Mouse (Mus musculus) ES-CJ7 (cell line): ENCODE measurements around the gene Syndig1l.

Experiments
- DNase-seq: peaks from one replicate; pipeline ENCODE4 v3.0.0; 2011; ENCODE audit warnings: low read depth, low spot score

The Syndig1l gene

DNA sequence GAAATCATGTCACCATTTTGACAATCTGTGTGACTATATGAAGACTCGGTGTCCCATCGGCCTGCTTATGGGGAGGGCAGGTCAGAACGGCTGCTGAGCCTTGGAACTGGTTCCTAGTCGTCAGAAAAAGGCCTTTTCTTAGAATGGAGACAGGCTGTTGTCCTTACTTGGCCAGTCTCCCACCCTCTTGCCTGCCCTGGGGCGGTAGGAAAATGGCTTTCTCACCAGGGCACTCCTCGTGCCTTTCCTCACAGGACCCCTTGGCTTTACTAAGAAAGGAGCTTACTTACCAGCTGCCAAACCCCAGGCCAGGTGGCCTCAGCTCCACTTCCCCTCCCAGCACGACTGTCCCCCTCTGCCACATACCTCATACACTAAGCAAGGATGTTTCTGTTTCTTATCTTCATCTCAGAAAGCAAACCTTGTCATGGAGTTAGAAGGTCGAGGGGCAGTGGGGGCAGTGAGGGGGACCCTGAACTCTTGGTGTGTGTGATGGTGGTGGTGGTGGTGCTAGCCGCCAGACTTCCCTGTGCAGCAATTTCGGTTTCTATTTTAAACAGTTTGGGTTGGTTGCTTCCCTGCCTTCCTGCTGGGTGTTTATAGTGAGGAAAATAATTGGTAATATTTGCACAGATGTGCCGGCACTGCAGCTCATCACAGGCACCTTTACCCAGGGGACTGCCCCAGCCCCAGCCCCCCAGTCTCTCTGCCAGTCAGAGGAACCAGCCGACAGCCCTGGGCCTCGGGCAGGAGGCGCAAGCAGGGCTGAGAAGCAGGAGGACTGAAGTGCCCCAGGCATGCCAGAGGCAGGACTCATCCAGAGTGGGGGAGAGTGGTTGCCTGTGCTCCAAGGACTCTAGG is 23.7 kb downstream of the Syndig1l start:
- DNase-seq = no peak

DNA sequence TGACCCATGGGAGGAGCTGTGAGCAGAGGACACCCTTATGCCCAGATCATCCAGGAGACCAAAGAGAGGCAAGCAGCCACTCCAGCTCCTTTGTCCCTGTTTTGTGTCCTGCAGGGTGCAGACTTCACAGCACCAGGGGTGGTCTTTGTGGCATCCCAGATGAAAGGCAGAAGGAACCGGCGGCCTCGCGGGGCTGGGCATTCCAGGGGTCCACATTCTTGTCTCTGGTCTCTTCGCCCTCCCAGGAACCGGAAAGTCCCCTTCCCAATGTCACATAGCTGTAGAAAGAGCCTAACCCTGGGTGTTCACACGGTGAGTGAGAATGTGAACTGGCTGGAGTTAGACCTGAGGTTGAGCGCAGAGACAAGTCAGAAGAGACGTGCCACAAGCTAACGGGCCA is 27.0 kb downstream of the Syndig1l start:
- DNase-seq = no peak

DNA sequence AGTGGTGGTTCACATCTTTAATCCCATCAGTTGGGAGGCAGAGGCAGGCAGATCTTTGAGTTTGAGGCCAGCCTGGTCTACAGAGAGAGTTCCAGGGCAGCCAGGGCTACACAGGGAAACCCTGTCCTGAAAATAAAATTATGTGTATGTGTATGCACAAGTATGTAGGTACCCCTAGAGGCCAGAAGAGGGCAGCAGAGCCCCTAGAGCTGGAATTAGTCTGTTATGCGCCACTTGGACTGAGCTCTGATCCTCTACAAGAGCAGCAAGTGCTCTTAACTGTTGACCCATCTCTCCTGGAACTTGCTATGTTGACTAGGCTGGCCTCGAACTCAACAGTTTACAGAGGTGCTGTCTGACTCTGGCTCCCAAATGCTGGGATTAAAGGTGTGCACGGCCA is 28.1 kb downstream of the Syndig1l start:
- DNase-seq = peak; percentile 84

DNA sequence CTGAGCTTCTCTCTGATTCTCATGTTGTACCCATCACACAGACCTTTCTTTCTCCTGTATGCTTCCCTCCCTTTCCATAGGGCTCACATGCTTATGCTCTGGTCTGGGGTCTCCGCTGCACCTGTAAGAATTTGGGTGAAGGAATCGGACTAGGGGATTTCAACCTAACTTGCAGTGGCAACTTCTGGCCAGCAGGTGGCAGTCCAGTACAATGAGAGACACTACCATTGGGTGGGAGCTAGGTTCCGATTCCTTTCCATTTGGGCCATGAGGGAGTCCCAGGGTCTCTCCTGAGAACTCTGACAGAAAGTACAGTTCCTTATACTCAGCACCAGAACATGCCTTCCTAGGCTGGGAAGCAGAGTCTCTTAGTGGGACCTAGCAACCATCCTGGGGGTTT is 44.7 kb downstream of the Syndig1l start:
- DNase-seq = peak; percentile 47

DNA sequence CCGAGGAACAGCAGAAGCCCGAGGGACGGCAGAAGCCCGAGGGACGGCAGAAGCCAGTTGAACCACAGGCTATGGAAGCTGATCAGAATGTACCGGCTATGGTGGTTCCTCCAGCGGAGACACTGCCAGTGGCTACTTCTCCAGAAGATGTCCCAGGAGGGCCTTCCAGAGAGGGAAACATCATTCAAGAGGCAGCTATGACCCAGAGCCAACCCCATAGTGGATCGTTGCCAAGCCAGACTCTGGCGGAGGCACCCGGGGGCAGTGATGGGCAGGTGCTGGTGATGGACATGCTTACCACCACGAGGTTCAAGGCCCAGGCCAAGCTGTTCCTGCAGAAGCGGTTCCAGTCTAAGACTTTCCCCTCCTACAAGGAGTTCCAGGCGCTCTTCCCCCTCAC is 48.4 kb downstream of the Syndig1l start:
- DNase-seq = no peak

DNA sequence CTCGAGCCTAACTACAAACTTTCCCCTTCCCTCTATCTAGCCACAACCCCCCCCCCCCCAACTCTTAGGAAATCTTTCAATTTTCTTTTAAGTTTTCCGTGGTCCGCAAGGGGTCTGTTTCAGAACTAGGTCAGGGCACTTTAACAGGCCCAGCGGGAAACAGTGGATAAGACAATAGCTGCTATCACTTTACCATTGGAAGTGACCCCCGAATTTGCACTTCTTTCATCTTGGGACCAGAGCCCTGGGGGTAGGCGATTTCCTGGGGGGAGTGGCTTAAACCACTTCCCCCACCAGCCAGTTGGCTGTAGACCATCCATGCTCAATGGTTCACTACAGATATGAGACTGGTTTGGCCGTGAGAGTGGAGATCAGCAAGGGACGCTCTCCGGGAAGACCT is 58.0 kb downstream of the Syndig1l start, which contains the start of gene Vrtn:
TSS of gene Vrtn (plus strand) at position 366 of the 400 bp plus-strand sequence.
- peak; percentile 65 for DNase-seq

DNA sequence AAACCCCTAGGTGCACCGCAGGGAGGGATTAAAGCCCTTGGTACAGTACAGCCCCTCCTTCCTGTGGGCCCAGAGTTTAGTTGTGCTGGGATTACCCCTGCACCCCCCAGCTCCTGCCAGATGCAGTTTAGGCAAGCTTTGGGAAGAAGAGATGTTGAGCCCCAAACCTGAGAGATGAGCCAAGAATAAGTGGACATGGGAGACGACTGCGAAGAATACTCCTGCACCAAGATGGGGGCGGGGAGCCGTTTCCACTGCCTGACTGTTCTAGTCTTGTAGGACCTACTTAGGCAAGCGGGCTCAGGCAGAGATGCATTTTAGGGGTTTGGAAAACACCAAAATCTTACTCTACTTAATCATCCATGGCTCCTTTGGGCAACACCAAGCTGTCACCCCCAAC is 58.4 kb downstream of the Syndig1l start:
- peak; percentile 63 for DNase-seq

DNA sequence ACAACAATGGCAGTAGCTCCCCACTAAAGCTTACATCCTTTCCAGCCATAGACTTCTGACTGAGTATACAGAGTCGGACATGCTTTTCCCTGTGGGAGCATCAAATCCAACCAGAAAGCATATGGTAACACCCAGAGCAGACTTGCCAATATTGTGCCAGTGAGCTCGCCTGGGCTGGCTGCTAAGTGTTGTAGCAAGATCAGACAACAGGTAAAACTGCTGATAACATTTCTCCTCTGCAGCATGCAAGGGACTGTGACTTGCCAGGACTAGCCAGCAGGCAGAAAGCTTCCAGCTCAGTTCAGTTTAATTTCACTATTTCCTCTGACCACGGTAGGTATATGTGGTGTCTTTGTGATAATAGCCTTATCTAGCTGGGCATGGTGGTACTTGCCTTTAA is 66.8 kb downstream of the Syndig1l start:
- no peak for DNase-seq
